Mouse (Mus musculus): ENCODE measurements at regions not wholly inside any gene's neighbourhood (a gene's known extent, or its start where the extent isn't known, plus 50 kb on each side); places are given as distances from the start of the nearest gene placed in this dataset.

GRCm38 (mm10) chr8:103950460-103950859 lies 151.0 kb upstream of the Cdh5 start:
- Histone ChIP-seq H3K36me3 (no peaks in the 10 kb centered on the region), H3K4me2 (no peak overlapping the region), H3K9ac (no peak overlapping the region), H3K4me3 (no peak overlapping the region), H3K4me1 (no peaks in the 10 kb centered on the region), H3K27ac (no peak overlapping the region), H3K27me3 (replicated peaks) (no peaks in the 10 kb centered on the region), H3K9me3 (replicated peaks) (no peaks in the 10 kb centered on the region)
- WGBS (ENCODE audit: insufficient replicate concordance): 69% methylated on average over 4 of the region's 4 CpGs
- ATAC-seq: no peak

GRCm38 (mm10) chr8:103953586-103953985 lies 147.8 kb upstream of the Cdh5 start:
- no peak overlapping the region for H3K4me3 ChIP-seq
- no peak for ATAC-seq
- H3K4me1 ChIP-seq: no peaks in the 10 kb centered on the region
- H3K9me3 ChIP-seq (replicated peaks): no peaks in the 10 kb centered on the region
- no peaks in the 10 kb centered on the region for H3K27me3 ChIP-seq (replicated peaks)
- no peak overlapping the region for H3K27ac ChIP-seq
- no peak overlapping the region for H3K4me2 ChIP-seq
- H3K36me3 ChIP-seq: no peaks in the 10 kb centered on the region
- H3K9ac ChIP-seq: no peak overlapping the region
- WGBS (ENCODE audit: insufficient replicate concordance): 71% methylated on average over 2 of the region's 2 CpGs

GRCm38 (mm10) chr8:103955568-103956260 lies 145.7 kb upstream of the Cdh5 start:
- H3K9ac ChIP-seq: no peak overlapping the region
- H3K27ac ChIP-seq: no peak overlapping the region
- no peaks in the 10 kb centered on the region for H3K36me3 ChIP-seq
- no peak overlapping the region for H3K4me2 ChIP-seq
- 64% methylated on average over 4 of the region's 4 CpGs for WGBS (ENCODE audit: insufficient replicate concordance)
- H3K27me3 ChIP-seq (replicated peaks): no peaks in the 10 kb centered on the region
- no peak overlapping the region for H3K4me3 ChIP-seq
- no peaks in the 10 kb centered on the region for H3K9me3 ChIP-seq (replicated peaks)
- H3K4me1 ChIP-seq: no peaks in the 10 kb centered on the region
- no peak for ATAC-seq

DNA sequence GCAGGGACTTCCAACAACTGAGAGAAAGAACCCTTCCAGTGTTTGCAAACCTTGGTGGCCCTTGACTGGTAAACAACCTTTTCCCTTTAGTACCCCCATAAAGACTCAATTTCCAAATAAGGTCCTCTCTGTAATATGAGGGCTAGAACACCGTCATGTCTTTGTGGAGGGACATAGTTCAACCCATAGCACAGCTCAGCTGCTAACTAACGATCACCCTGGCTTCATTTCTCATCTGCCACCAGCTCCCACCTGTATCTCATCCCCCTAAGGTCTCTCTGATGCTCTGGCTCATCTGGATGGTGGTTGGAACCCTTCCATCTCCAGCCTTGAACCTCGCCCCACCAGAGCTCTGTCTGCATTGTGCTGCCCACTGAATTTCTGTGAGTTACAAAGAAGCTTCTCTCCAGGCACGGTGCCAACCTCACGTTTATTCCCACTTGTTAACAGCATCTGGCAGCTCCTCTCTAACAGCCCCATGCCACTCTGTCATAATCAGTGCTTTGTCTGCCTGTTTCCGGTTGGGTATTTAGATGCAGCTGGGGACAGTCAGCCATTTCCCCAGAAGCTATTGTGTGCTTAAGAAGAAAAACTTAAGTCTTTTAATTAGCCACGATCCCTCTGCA lies 137.0 kb upstream of the Cdh5 start:
- no peak overlapping the region for H3K9ac ChIP-seq
- no peaks in the 10 kb centered on the region for H3K4me1 ChIP-seq
- H3K4me2 ChIP-seq: no peak overlapping the region
- no peak for ATAC-seq
- H3K36me3 ChIP-seq: no peaks in the 10 kb centered on the region
- WGBS (ENCODE audit: insufficient replicate concordance): 51% methylated on average over 7 of the region's 7 CpGs
- H3K27ac ChIP-seq: no peak overlapping the region
- no peaks in the 10 kb centered on the region for H3K27me3 ChIP-seq (replicated peaks)
- H3K4me3 ChIP-seq: no peak overlapping the region
- H3K9me3 ChIP-seq (replicated peaks): no peaks in the 10 kb centered on the region

DNA sequence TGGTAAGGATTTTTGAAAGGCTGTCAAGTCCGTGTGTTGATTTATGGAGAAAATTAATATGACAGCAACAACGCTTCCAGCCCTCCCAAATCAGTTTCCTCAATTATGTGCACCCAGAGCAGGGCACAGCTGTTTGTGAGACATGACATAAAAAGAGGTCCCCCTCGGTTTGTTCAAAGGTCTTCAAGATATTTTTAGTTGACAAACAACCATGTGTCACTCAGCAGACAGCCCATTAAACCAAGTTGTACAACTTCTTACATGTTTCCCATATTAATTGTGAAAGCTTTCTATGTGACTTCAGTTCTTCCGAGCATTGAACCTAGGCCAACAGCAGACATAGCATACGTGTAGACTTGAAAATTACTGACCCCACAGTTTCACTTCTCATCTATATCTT lies 131.5 kb upstream of the Cdh5 start:
- 62% methylated on average over 5 of the region's 5 CpGs for WGBS (ENCODE audit: insufficient replicate concordance)
- Histone ChIP-seq H3K9me3 (replicated peaks) (no peaks in the 10 kb centered on the region), H3K4me3 (no peak overlapping the region), H3K36me3 (no peaks in the 10 kb centered on the region), H3K27me3 (replicated peaks) (no peaks in the 10 kb centered on the region), H3K4me1 (no peaks in the 10 kb centered on the region), H3K27ac (no peak overlapping the region), H3K4me2 (no peak overlapping the region), H3K9ac (no peak overlapping the region)
- ATAC-seq: no peak

DNA sequence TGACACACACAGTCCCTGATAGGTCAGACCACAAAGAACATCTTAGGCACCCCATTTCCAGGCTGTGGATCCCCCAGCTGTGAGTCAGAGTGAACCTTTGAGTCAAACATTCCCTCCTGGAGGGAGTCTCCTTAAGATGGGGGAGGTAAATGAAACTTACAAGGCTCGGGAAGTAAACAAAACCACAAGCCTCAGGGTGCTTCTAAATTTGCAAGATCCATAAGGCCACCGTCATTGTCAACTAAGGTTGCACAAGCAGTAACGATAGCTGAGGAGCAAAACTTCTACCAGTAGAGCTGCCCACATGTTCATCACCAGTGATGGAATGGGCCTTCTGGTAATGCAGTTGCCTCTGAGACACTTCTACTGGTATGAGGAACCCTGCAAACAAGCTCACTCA lies 130.9 kb upstream of the Cdh5 start:
- H3K27ac ChIP-seq: no peak overlapping the region
- no peaks in the 10 kb centered on the region for H3K36me3 ChIP-seq
- no peaks in the 10 kb centered on the region for H3K4me1 ChIP-seq
- H3K4me3 ChIP-seq: no peak overlapping the region
- no peaks in the 10 kb centered on the region for H3K9me3 ChIP-seq (replicated peaks)
- H3K9ac ChIP-seq: no peak overlapping the region
- H3K4me2 ChIP-seq: no peak overlapping the region
- H3K27me3 ChIP-seq (replicated peaks): no peaks in the 10 kb centered on the region
- no peak for ATAC-seq
- 47% methylated on average over 3 of the region's 3 CpGs for WGBS (ENCODE audit: insufficient replicate concordance)

- H3K36me3 ChIP-seq: no peaks in the 10 kb centered on the region
- H3K27me3 ChIP-seq (replicated peaks): no peaks in the 10 kb centered on the region
- H3K4me1 ChIP-seq: no peaks in the 10 kb centered on the region
- no peak for ATAC-seq
- H3K4me3 ChIP-seq: no peak overlapping the region
- H3K9ac ChIP-seq: no peak overlapping the region
- H3K9me3 ChIP-seq (replicated peaks): no peaks in the 10 kb centered on the region
- WGBS (ENCODE audit: insufficient replicate concordance): 69% methylated on average over 4 of the region's 4 CpGs
- H3K4me2 ChIP-seq: no peak overlapping the region
- no peak overlapping the region for H3K27ac ChIP-seq
Measured at GRCm38 (mm10) chr8:103970966-103971365, 130.5 kb upstream of the Cdh5 start.

GRCm38 (mm10) chr8:103976488-103976887 lies 124.9 kb upstream of the Cdh5 start:
- Histone ChIP-seq H3K9ac (no peak overlapping the region), H3K4me1 (no peaks in the 10 kb centered on the region), H3K4me3 (no peak overlapping the region), H3K36me3 (no peaks in the 10 kb centered on the region), H3K27me3 (replicated peaks) (no peaks in the 10 kb centered on the region), H3K4me2 (no peak overlapping the region), H3K27ac (no peak overlapping the region), H3K9me3 (replicated peaks) (no peaks in the 10 kb centered on the region)
- no peak for ATAC-seq
- WGBS (ENCODE audit: insufficient replicate concordance): 53% methylated on average over 6 of the region's 6 CpGs

GRCm38 (mm10) chr8:103978948-103979347 lies 122.5 kb upstream of the Cdh5 start:
- Histone ChIP-seq H3K9ac (no peak overlapping the region), H3K27me3 (replicated peaks) (no peaks in the 10 kb centered on the region)
- WGBS (ENCODE audit: insufficient replicate concordance): 42% methylated on average over 5 of the region's 5 CpGs

GRCm38 (mm10) chr8:103983860-103984594 lies 117.4 kb upstream of the Cdh5 start:
- 57% methylated on average over 11 of the region's 11 CpGs for WGBS (ENCODE audit: insufficient replicate concordance)

More at GRCm38 (mm10) chr8:103978948-103979347, 122.5 kb upstream of the Cdh5 start:
- H3K4me2 ChIP-seq: no peak overlapping the region
- no peak overlapping the region for H3K27ac ChIP-seq
- H3K36me3 ChIP-seq: no peaks in the 10 kb centered on the region
- no peaks in the 10 kb centered on the region for H3K4me1 ChIP-seq
- no peak for ATAC-seq
- H3K4me3 ChIP-seq: no peak overlapping the region
- no peaks in the 10 kb centered on the region for H3K9me3 ChIP-seq (replicated peaks)

GRCm38 (mm10) chr8:103985640-103986039 lies 115.8 kb upstream of the Cdh5 start:
- Histone ChIP-seq H3K4me2 (no peak overlapping the region), H3K4me3 (no peak overlapping the region), H3K4me1 (no peaks in the 10 kb centered on the region), H3K36me3 (no peaks in the 10 kb centered on the region), H3K9me3 (replicated peaks) (no peaks in the 10 kb centered on the region), H3K27ac (no peak overlapping the region), H3K9ac (no peak overlapping the region), H3K27me3 (replicated peaks) (no peaks in the 10 kb centered on the region)
- ATAC-seq: no peak
- WGBS (ENCODE audit: insufficient replicate concordance): 73% methylated on average over 2 of the region's 2 CpGs

More at GRCm38 (mm10) chr8:103983860-103984594, 117.4 kb upstream of the Cdh5 start:
- no peaks in the 10 kb centered on the region for H3K9me3 ChIP-seq (replicated peaks)
- H3K27me3 ChIP-seq (replicated peaks): no peaks in the 10 kb centered on the region
- no peak overlapping the region for H3K4me2 ChIP-seq
- no peaks in the 10 kb centered on the region for H3K4me1 ChIP-seq
- H3K9ac ChIP-seq: no peak overlapping the region
- H3K36me3 ChIP-seq: no peaks in the 10 kb centered on the region
- no peak overlapping the region for H3K27ac ChIP-seq
- no peak for ATAC-seq
- no peak overlapping the region for H3K4me3 ChIP-seq

- no peaks in the 10 kb centered on the region for H3K36me3 ChIP-seq
- no peaks in the 10 kb centered on the region for H3K9me3 ChIP-seq (replicated peaks)
- no peaks in the 10 kb centered on the region for H3K27me3 ChIP-seq (replicated peaks)
- ATAC-seq: no peak
- WGBS (ENCODE audit: insufficient replicate concordance): 60% methylated on average over 2 of the region's 2 CpGs
- H3K4me2 ChIP-seq: no peak overlapping the region
- H3K9ac ChIP-seq: no peak overlapping the region
- no peak overlapping the region for H3K27ac ChIP-seq
- H3K4me1 ChIP-seq: no peaks in the 10 kb centered on the region
- H3K4me3 ChIP-seq: no peak overlapping the region
Measured at GRCm38 (mm10) chr8:103993897-103994296, 107.5 kb upstream of the Cdh5 start.
